Mouse (Mus musculus): Measurements from ENCODE around the gene Hkdc1. TPM values are rescaled to one million over a fixed set of nuclear protein-coding genes. Genes with fewer than 3 reads are reported as not detected.
A peak's percentile ranks its signal among the peaks of the same experiment; 100 is the strongest.

Hkdc1 gene
- total RNA-seq, 2 experiments from 2014 or later = 0.08 TPM; not detected in 1

GRCm38 (mm10) chr10:62379808-62380207 is 42.5 kb downstream of the Hkdc1 start, which contains the start of gene Hk1:
Hk1 (minus strand) TSS chr10:62379908.
- DNase-seq = no peak

DNA sequence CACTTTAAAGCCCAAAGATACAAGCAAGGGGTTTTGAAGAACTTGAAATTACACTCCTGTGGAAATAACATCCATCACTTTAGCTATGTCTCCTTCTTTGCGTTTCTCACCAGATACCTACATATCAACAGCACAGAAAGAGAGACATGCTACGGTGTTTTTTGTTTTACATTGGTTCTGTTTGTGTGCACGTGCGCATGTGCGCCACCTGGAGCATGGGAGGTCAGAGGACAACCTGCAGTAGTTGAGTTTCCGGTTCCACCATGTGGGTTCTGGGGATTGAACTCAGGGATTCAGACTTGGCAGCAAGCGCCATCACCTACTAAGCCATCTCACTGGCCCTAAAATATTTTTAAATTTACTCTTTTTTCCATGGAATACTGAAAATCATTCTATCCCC is 63.5 kb downstream of the Hkdc1 start:
- DNase-seq = no peak

GRCm38 (mm10) chr10:62356105-62356730 is 66.1 kb downstream of the Hkdc1 start:
- no peak for DNase-seq

GRCm38 (mm10) chr10:62345147-62345546 is 77.1 kb downstream of the Hkdc1 start:
- DNase-seq = no peak

- no peak for DNase-seq
Measured at GRCm38 (mm10) chr10:62344004-62344752, 78.1 kb downstream of the Hkdc1 start.

- no peak for DNase-seq
Measured at GRCm38 (mm10) chr10:62342512-62342911, 79.8 kb downstream of the Hkdc1 start.

GRCm38 (mm10) chr10:62341956-62342355 is 80.3 kb downstream of the Hkdc1 start:
- no peak for DNase-seq

GRCm38 (mm10) chr10:62340991-62341390 is 81.3 kb downstream of the Hkdc1 start:
- DNase-seq = no peak

GRCm38 (mm10) chr10:62340095-62340731 is 82.1 kb downstream of the Hkdc1 start:
- DNase-seq = peak; percentile 97

DNA sequence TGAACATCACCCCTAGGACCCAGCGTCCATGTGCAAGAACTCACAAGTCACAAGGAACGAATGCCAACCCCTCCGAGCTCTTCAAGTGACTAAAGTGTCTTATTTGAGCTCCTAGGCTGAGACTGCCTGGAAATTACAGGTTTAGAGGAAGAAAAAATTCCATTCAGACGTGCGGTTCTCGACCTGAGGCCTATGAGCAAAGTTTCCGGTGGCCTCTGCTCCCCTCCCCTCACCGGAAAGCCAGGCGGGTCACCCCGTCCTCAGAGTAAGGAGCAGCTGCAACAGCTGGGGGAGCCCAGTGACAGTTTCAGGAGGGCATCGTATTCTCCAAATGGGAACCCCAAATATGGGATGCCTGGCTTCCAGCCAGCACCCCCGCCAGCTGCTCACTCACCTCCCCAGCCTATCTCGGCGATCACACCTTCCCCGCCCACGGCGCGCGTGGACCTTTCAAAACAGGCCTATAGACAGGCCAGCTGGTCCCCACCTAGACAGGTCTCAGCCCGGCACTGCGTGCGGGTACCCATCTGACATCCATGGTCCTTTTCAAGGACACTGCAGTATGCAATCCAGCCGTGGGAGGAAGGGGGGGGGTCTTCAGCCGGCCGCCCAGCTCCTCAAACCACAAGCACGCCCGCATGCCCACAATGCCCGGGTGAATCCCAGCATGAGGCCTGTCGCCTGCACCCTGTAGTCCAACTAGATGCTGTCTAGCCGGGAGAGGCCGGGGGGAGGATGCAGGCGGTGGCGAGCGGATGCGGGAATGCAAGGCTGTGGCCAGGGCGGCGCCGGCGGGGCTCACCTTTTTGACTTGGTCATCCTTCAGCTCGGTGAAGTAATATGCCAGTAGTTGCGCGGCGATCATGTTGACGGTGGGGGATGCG is 82.8 kb downstream of the Hkdc1 start:
- DNase-seq = peak; percentile 33

- no peak for DNase-seq
Measured at GRCm38 (mm10) chr10:62338626-62339025, 83.7 kb downstream of the Hkdc1 start.

DNA sequence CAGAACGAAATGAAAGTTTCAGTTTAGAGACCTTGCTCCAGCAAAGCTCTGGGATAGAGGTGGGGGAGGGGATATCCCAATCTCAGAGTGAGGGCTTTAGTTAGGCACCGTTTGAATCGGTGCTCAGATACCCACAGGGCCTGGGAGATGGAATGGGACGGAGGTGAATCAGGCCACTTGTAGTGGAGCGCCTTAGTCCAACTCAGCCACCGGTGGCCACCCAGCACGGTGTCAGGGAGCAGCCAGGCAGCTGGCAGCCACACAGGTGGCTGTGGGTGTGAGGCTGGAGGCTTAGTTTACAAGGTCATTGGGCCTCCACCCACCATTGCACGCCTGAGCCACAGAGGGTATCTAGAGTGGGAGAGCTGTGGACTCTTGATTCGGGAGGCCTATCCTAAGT is 84.1 kb downstream of the Hkdc1 start:
- DNase-seq = no peak

- no peak for DNase-seq
Measured at GRCm38 (mm10) chr10:62336601-62337578, 85.4 kb downstream of the Hkdc1 start.

DNA sequence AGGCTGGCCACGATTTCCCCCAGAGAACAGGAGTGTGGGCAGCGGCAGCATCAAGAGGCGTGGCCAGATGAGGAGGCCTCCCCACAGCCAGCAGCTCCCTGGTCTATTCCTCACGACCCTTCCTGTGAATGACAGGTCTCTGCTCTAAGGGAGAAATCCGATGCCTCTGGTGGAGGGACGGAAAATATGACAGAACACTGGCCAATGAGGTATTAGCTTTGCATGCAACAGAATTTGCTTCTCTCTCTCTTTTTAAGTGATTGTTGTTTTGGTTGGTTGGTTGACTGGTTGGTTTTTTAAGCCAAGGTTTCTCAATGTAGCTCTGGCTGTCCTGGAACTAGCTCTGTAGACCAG is 86.9 kb downstream of the Hkdc1 start:
- no peak for DNase-seq

- no peak for DNase-seq
Measured at GRCm38 (mm10) chr10:62334686-62335422, 87.4 kb downstream of the Hkdc1 start.

GRCm38 (mm10) chr10:62333269-62333668 is 89.0 kb downstream of the Hkdc1 start:
- no peak for DNase-seq
